Mouse (Mus musculus) ES-E14 (cell line): Measurements from ENCODE around the gene Aqp2. TPM values are rescaled to one million over a fixed set of nuclear protein-coding genes. Genes with fewer than 3 reads are reported as not detected.

Experiments
- DNase-seq: peaks from one replicate; pipeline ENCODE4 v3.0.0-alpha.2; 2013; ENCODE audit warnings: low read depth, low spot score
- H3K27ac ChIP-seq: 2 replicates; pipeline ENCODE4 v1.5.1; 2012; ENCODE audit warnings: low read depth, mild to moderate bottlenecking, low read length, moderate library complexity, mixed read lengths; ENCODE audit not compliant: poor library complexity, insufficient read depth, severe bottlenecking
- H3K36me3 ChIP-seq: 2 replicates; pipeline ENCODE4 v1.6.1; 2012; ENCODE audit warnings: mild to moderate bottlenecking, low read length, moderate library complexity, mixed read lengths; ENCODE audit not compliant: control insufficient read depth, poor library complexity, insufficient read depth, severe bottlenecking
- H3K4me1 ChIP-seq, 2 experiments: fragments of 150-350 bp in 1 of 2; sonication (generic) in 1 of 2; 2 replicates each; pipeline ENCODE4 v1.6.1; 2012; ENCODE audit warnings: low read length in 2 of 2, mild to moderate bottlenecking in 1 of 2, mixed read lengths in 1 of 2; ENCODE audit not compliant: control insufficient read depth in 2 of 2, insufficient read depth in 2 of 2, poor library complexity in 1 of 2
- H3K4me3 ChIP-seq, 2 experiments: fragments of 150-350 bp in 1 of 2; sonication (generic) in 1 of 2; 2 replicates each; pipeline ENCODE4 v1.5.1; 2012; ENCODE audit warnings: low read length in 2 of 2, low read depth in 1 of 2, mild to moderate bottlenecking in 1 of 2, mixed read lengths in 1 of 2; ENCODE audit not compliant: insufficient read depth in 1 of 2, poor library complexity in 1 of 2, severe bottlenecking in 1 of 2
- H3K9ac ChIP-seq: 2 replicates; pipeline ENCODE4 v1.6.1; 2012; ENCODE audit warnings: low read depth, mild to moderate bottlenecking, low read length, mixed read lengths; ENCODE audit not compliant: poor library complexity, insufficient read depth, severe bottlenecking
- H3K9me3 ChIP-seq: fragments of 150-350 bp; sonication (generic); 2 replicates; pipeline ENCODE4 v1.6.1; 2012; ENCODE audit warnings: low read depth, mild to moderate bottlenecking, low read length; ENCODE audit not compliant: control insufficient read depth, insufficient read depth
- CHD2 ChIP-seq: IDR thresholded peaks from 2 replicates; pipeline ENCODE4 v1.6.1; 2014; ENCODE audit warnings: mild to moderate bottlenecking, low read depth, low read length, inconsistent platforms
- HCFC1 ChIP-seq: IDR thresholded peaks from 2 replicates; pipeline ENCODE4 v1.6.1; 2012; ENCODE audit warnings: low read length, inconsistent platforms, borderline replicate concordance; ENCODE audit not compliant: insufficient read depth
- MAFK ChIP-seq: IDR thresholded peaks from 2 replicates; pipeline ENCODE4 v1.6.1; 2014; ENCODE audit warnings: mild to moderate bottlenecking, low read depth, low read length, inconsistent platforms; ENCODE audit not compliant: insufficient read depth
- ZC3H11A ChIP-seq: IDR thresholded peaks from 2 replicates; pipeline ENCODE4 v1.6.1; 2012; ENCODE audit warnings: low read depth, mild to moderate bottlenecking, inconsistent platforms, low read length, borderline replicate concordance
- ZNF384 ChIP-seq: IDR thresholded peaks from 2 replicates; pipeline ENCODE4 v1.6.1; 2012; ENCODE audit warnings: low read depth, low read length, inconsistent platforms
- in situ Hi-C, 2 experiments: fragments of 600-800 bp; cut with MboI; formaldehyde crosslinking; loops; one replicate each; pipeline ENCODE4 v1.15.1; 2025; ENCODE audit warnings: low sequenced_read_pairs in 2 of 2, inconsistent platforms in 1 of 2; ENCODE audit not compliant: unreplicated experiment in 2 of 2
- total RNA-seq: library from RNA; depleted of rRNA; stranded (reverse); fragments of 300-350 nt; gene quantifications from 2 replicates; pipeline ENCODE4 v1.2.3, GENCODE M21; 2012

The Aqp2 gene
- total RNA-seq, 1 experiment, result not detected

- Histone ChIP-seq H3K9me3 (no peaks in the 10 kb centered on the region), H3K27ac (peak overlapping the region; percentile 11; the same call in 1 of the 2 replicates), H3K36me3 (no peaks in the 10 kb centered on the region), H3K4me3 (no peak overlapping the region), H3K4me1 (peaks cover 0 to 17% of the 10 kb centered on the region in 2 experiments; a peak in 1 of 4 replicates), H3K9ac (no peak overlapping the region)
- in situ Hi-C loops, result no loop called here
- TF ChIP-seq HCFC1 (no peak), CHD2 (no peak), MAFK (no peak), ZC3H11A (no peak)
- no peak for DNase-seq
Observed at GRCm38 (mm10) chr15:99596841-99597240, 18.0 kb downstream of the Aqp2 start.

GRCm38 (mm10) chr15:99597596-99597995 is 18.7 kb downstream of the Aqp2 start:
- H3K4me3 ChIP-seq, result no peak overlapping the region
- DNase-seq, result no peak
- TF ChIP-seq ZNF384 (no peak), MAFK (no peak), ZC3H11A (no peak), HCFC1 (no peak), CHD2 (no peak)
- no peak overlapping the region for H3K9ac ChIP-seq
- no peak overlapping the region for H3K27ac ChIP-seq
- no peaks in the 10 kb centered on the region for H3K9me3 ChIP-seq
- in situ Hi-C loops, result no loop called here
- H3K4me1 ChIP-seq, result peaks cover 0 to 23% of the 10 kb centered on the region in 2 experiments; a peak in 2 of 4 replicates
- no peaks in the 10 kb centered on the region for H3K36me3 ChIP-seq

GRCm38 (mm10) chr15:99599245-99600070 is 20.6 kb downstream of the Aqp2 start:
- H3K36me3 ChIP-seq, result no peaks in the 10 kb centered on the region
- H3K27ac ChIP-seq, result no peak overlapping the region
- in situ Hi-C loops, result no loop called here
- TF ChIP-seq CHD2, result no peak
- no peak for TF ChIP-seq MAFK
- TF ChIP-seq ZC3H11A, result no peak
- TF ChIP-seq HCFC1, result no peak
- no peak for TF ChIP-seq ZNF384
- no peak for DNase-seq
- no peaks in the 10 kb centered on the region for H3K9me3 ChIP-seq
- H3K9ac ChIP-seq, result no peak overlapping the region
- peaks cover 1 to 25% of the 10 kb centered on the region in 2 experiments; a peak in 2 of 4 replicates for H3K4me1 ChIP-seq
- no peak overlapping the region for H3K4me3 ChIP-seq

GRCm38 (mm10) chr15:99600986-99601822 is 22.3 kb downstream of the Aqp2 start, which contains the start of gene Aqp6:
TSS of gene Aqp6 (plus strand) at chr15:99601400.
- in situ Hi-C loops, result no loop called here
- Histone ChIP-seq H3K4me1 (peaks cover 1 to 21% of the 10 kb centered on the region in 2 experiments; a peak in 2 of 4 replicates), H3K36me3 (no peaks in the 10 kb centered on the region), H3K4me3 (peak within 1 kb of the TSS; percentile 38), H3K9ac (peak within 1 kb of the TSS; percentile 31), H3K27ac (no peak within 1 kb of the TSS), H3K9me3 (no peaks in the 10 kb centered on the region)
- TF ChIP-seq ZC3H11A (no peak), ZNF384 (no peak)
- no peak for DNase-seq
